Mouse (Mus musculus) kidney, embryonic 14.5 days (tissue): ENCODE measurements at regions not wholly inside any gene's neighbourhood (a gene's known extent, or its start where the extent isn't known, plus 50 kb on each side); places are given as distances from the start of the nearest gene placed in this dataset.
"Not testable (repeated sequence)": the region's sequence is repeated elsewhere in the genome, so short reads cannot be mapped to it uniquely, and the experiment has no call there.

ENCODE experiments used
- ATAC-seq: fragments of 200-750 bp; cut with Nextera tagmentation; 2 replicates; pipeline ENCODE4 v1.8.0; 2017; ENCODE audit warnings: moderate number of reproducible peaks, mild to moderate bottlenecking, moderate TSS enrichment, moderate library complexity; ENCODE audit not compliant: low FRiP score, low TSS enrichment
- H3K27ac ChIP-seq: fragments of 300-500 bp; sonication (generic); 2 replicates; pipeline ENCODE4 v1.5.1; 2014; ENCODE audit warnings: low read depth, mild to moderate bottlenecking, low read length, moderate library complexity, mixed read lengths
- H3K27me3 ChIP-seq: fragments of 300-500 bp; sonication (generic); 2 replicates; pipeline ENCODE4 v1.6.1; 2014; ENCODE audit warnings: mild to moderate bottlenecking, low read length; ENCODE audit not compliant: control insufficient read depth, insufficient read depth
- H3K36me3 ChIP-seq: fragments of 300-500 bp; sonication (generic); 2 replicates; pipeline ENCODE4 v1.6.1; 2014; ENCODE audit warnings: low read length, mixed read lengths; ENCODE audit not compliant: control insufficient read depth, insufficient read depth
- H3K4me1 ChIP-seq: fragments of 300-500 bp; sonication (generic); 2 replicates; pipeline ENCODE4 v1.6.1; 2014; ENCODE audit warnings: low read length, mixed read lengths; ENCODE audit not compliant: control insufficient read depth, insufficient read depth
- H3K4me2 ChIP-seq: fragments of 300-500 bp; sonication (generic); replicated peaks from 2 replicates; pipeline ENCODE4 v1.6.1; 2014; ENCODE audit warnings: low read depth, mild to moderate bottlenecking, low read length
- H3K4me3 ChIP-seq: fragments of 300-500 bp; sonication (generic); 2 replicates; pipeline ENCODE4 v1.5.1; 2014; ENCODE audit warnings: mild to moderate bottlenecking, low read length
- H3K9ac ChIP-seq: fragments of 300-500 bp; sonication (generic); 2 replicates; pipeline ENCODE4 v1.6.1; 2014; ENCODE audit warnings: low read depth, mild to moderate bottlenecking, low read length, moderate library complexity
- H3K9me3 ChIP-seq: fragments of 300-500 bp; sonication (generic); 2 replicates; pipeline ENCODE4 v1.6.1; 2016; ENCODE audit warnings: low read length; ENCODE audit not compliant: control insufficient read depth
- WGBS: fragments of 180-500 bp; shearing (Covaris S2); extraction: QIAGEN DNeasy Blood & Tissue Kit; methylation state at CpG from one replicate; pipeline ENCODE4 v1.1.7; 2014; 5-methylcytosine and 5-hydroxymethylcytosine counted together

DNA sequence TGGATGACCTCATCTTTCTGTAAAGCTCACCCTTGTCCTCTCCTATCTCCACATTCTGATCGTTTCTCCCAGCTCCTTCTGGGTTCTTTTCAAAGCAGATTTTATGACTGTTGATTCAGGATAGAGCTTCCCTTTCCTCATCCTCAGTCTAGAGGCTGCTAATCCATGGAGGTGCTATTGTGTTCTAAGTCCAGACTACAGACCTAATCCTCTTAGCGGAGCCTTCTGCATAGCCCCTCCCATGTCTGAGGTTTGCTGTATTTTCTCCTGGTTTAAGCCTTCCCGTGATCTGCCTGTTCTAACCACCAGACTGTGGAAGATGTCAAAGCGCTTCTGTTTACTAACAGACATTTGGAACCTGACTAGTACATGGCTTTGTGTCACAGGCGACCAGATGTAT, 294.0 kb upstream of the Cdh4 start:
- no peak overlapping the region for H3K27ac ChIP-seq
- H3K4me2 ChIP-seq: no peak overlapping the region
- no peaks in the 10 kb centered on the region for H3K9me3 ChIP-seq
- no peaks in the 10 kb centered on the region for H3K27me3 ChIP-seq
- 68% methylated on average over 5 of the region's 5 CpGs for WGBS
- no peak for ATAC-seq
- no peak overlapping the region for H3K4me3 ChIP-seq
- H3K36me3 ChIP-seq: no peaks in the 10 kb centered on the region
- no peaks in the 10 kb centered on the region for H3K4me1 ChIP-seq
- H3K9ac ChIP-seq: no peak overlapping the region

DNA sequence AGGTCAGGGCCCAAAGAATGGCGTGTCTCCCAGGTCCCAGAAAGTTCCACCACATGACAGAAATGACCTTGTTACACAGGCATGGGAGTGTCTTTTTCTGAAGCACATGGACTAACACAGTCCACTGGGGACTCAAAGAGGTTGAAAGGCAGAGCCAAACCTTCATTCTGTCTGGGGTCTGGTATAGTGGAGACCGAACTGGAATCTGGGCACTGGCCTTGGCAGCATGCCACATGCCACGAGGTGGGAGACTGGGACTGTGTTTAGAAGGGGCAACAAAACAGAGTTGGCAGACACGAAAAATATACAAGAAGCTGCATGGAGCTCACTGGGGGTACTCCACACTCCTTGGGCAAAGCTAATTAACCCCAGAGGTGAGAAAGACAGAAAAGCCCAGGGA, 293.6 kb upstream of the Cdh4 start:
- 63% methylated on average over 4 of the region's 4 CpGs for WGBS
- H3K9me3 ChIP-seq: no peaks in the 10 kb centered on the region
- ATAC-seq: no peak
- no peaks in the 10 kb centered on the region for H3K4me1 ChIP-seq
- no peak overlapping the region for H3K27ac ChIP-seq
- no peak overlapping the region for H3K4me3 ChIP-seq
- no peak overlapping the region for H3K4me2 ChIP-seq
- no peaks in the 10 kb centered on the region for H3K36me3 ChIP-seq
- H3K9ac ChIP-seq: no peak overlapping the region
- H3K27me3 ChIP-seq: no peaks in the 10 kb centered on the region

- no peaks in the 10 kb centered on the region for H3K4me1 ChIP-seq
- no peaks in the 10 kb centered on the region for H3K27me3 ChIP-seq
- no peak overlapping the region for H3K27ac ChIP-seq
- no peak overlapping the region for H3K4me3 ChIP-seq
- H3K9ac ChIP-seq: no peak overlapping the region
- 84% methylated on average over 9 of the region's 9 CpGs for WGBS
- no peak for ATAC-seq
- no peaks in the 10 kb centered on the region for H3K9me3 ChIP-seq
- no peaks in the 10 kb centered on the region for H3K36me3 ChIP-seq
- no peak overlapping the region for H3K4me2 ChIP-seq
Measured at GRCm38 (mm10) chr2:179158881-179159280, 283.4 kb upstream of the Cdh4 start.

DNA sequence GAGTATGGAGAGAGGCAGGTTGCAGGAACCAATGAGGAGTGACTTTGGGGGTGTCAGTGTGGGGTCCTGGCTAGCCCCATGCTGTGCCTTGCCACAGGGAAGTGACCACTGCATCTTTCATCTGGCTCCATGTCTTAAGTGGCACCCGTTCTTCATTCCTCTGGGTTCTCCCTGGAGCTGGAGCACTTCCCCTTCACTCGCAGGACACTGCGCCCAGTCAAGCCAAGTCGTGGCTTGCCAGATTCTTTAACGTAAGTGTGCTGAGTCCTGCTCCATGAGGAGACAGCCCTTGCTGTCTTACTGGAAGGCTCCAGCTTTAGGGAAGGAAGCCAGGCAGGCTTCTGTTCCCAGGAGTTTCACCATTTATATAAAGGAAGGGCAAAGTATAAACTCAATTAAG, 279.1 kb upstream of the Cdh4 start:
- no peak for ATAC-seq
- no peaks in the 10 kb centered on the region for H3K9me3 ChIP-seq
- no peak overlapping the region for H3K4me3 ChIP-seq
- H3K27me3 ChIP-seq: no peaks in the 10 kb centered on the region
- WGBS: 86% methylated on average over 5 of the region's 5 CpGs
- H3K36me3 ChIP-seq: no peaks in the 10 kb centered on the region
- no peaks in the 10 kb centered on the region for H3K4me1 ChIP-seq
- H3K4me2 ChIP-seq: no peak overlapping the region
- H3K9ac ChIP-seq: no peak overlapping the region
- no peak overlapping the region for H3K27ac ChIP-seq

- no peaks in the 10 kb centered on the region for H3K27me3 ChIP-seq
- 72% methylated on average over 6 of the region's 6 CpGs for WGBS
- ATAC-seq: no peak
- no peak overlapping the region for H3K27ac ChIP-seq
- no peak overlapping the region for H3K9ac ChIP-seq
- H3K4me1 ChIP-seq: no peaks in the 10 kb centered on the region
- H3K4me3 ChIP-seq: no peak overlapping the region
- H3K4me2 ChIP-seq: no peak overlapping the region
- no peaks in the 10 kb centered on the region for H3K9me3 ChIP-seq
- no peaks in the 10 kb centered on the region for H3K36me3 ChIP-seq
Measured at GRCm38 (mm10) chr2:179170157-179170556, 272.1 kb upstream of the Cdh4 start.

GRCm38 (mm10) chr2:179170608-179171007, 271.6 kb upstream of the Cdh4 start:
- 48% methylated on average over 3 of the region's 3 CpGs for WGBS
- H3K27me3 ChIP-seq: no peaks in the 10 kb centered on the region
- ATAC-seq: no peak

GRCm38 (mm10) chr2:179176835-179177530, 265.2 kb upstream of the Cdh4 start:
- not testable (repeated sequence) for H3K4me3 ChIP-seq, H3K27me3 ChIP-seq, H3K4me1 ChIP-seq, H3K9me3 ChIP-seq, H3K36me3 ChIP-seq, H3K27ac ChIP-seq, H3K9ac ChIP-seq
- ATAC-seq: peak; percentile 81
- WGBS: 4% methylated on average over 25 of the region's 35 CpGs
- peak overlapping the region; percentile 36 for H3K4me2 ChIP-seq

More at GRCm38 (mm10) chr2:179170608-179171007, 271.6 kb upstream of the Cdh4 start:
- H3K4me2 ChIP-seq: no peak overlapping the region
- no peak overlapping the region for H3K4me3 ChIP-seq
- H3K9ac ChIP-seq: no peak overlapping the region
- no peak overlapping the region for H3K27ac ChIP-seq
- H3K9me3 ChIP-seq: no peaks in the 10 kb centered on the region
- no peaks in the 10 kb centered on the region for H3K36me3 ChIP-seq
- H3K4me1 ChIP-seq: no peaks in the 10 kb centered on the region

GRCm38 (mm10) chr2:179181366-179181765, 260.9 kb upstream of the Cdh4 start:
- H3K27me3 ChIP-seq: no peaks in the 10 kb centered on the region
- no peak for ATAC-seq
- no peaks in the 10 kb centered on the region for H3K4me1 ChIP-seq
- no peak overlapping the region for H3K4me2 ChIP-seq
- WGBS: 41% methylated on average over 3 of the region's 3 CpGs
- no peaks in the 10 kb centered on the region for H3K9me3 ChIP-seq
- H3K36me3 ChIP-seq: no peaks in the 10 kb centered on the region
- H3K27ac ChIP-seq: no peak overlapping the region
- no peak overlapping the region for H3K4me3 ChIP-seq
- H3K9ac ChIP-seq: no peak overlapping the region

GRCm38 (mm10) chr2:179182123-179182522, 260.1 kb upstream of the Cdh4 start:
- Histone ChIP-seq H3K9me3 (no peaks in the 10 kb centered on the region), H3K27ac (no peak overlapping the region), H3K4me3 (no peak overlapping the region), H3K4me2 (no peak overlapping the region), H3K4me1 (no peaks in the 10 kb centered on the region), H3K9ac (no peak overlapping the region), H3K27me3 (no peaks in the 10 kb centered on the region), H3K36me3 (no peaks in the 10 kb centered on the region)
- 93% methylated on average over 4 of the region's 4 CpGs for WGBS
- no peak for ATAC-seq
